Mouse (Mus musculus) mature B cell (primary cell): Measurements from ENCODE around the gene Hacd1.

ENCODE experiments used
- in situ Hi-C: fragments of 300-500 bp; cut with MboI; formaldehyde crosslinking; loops from 2 replicates; pipeline ENCODE4 v1.14.3; 2019

Gene Hacd1

GRCm38 (mm10) chr2:14019228-14019627 is 36.7 kb downstream of the Hacd1 start:
- in situ Hi-C loops: no loop called here

DNA sequence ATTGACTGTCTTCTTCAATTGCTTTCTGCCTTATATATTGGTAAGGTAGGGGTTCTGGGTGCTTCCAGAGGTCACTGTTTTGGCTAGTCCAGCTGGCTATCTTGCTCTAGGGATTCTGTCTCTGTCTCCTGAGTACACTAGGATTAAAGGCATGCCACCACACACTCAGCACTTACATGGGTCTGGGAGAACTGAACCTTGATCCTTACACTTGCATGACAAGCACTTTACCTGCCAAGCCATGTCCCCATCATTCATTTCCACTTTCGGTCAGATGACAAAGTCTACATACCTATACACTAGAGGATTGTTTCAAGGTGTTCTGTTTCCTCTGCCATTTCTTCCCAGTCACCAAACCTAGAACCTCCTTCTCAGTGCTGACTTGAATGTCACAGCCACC is 50.8 kb downstream of the Hacd1 start:
- in situ Hi-C loops: no loop called here

DNA sequence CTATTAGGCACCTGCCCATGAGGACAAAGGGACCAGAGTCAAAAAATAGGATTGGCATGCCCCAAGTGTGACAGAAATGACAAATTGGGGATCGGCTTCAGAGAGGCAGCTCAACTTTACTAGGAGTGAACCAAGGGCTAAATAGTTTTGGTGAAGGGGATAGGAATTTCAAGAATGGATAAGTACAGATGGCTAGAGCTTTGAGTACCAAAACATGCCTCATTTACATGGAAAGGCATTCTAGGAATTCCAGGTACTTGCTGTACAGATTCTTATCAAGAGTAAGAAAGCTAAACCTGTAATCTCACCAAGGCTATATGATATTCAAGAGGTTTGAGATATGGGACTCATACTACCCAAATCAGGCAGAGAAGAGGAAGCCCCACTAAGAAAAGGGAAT is 95.8 kb downstream of the Hacd1 start:
- in situ Hi-C loops: no loop called here

- in situ Hi-C loops: no loop called here
These were observed 99.5 kb downstream of the Hacd1 start for GRCm38 (mm10) chr2:13956463-13956862.

GRCm38 (mm10) chr2:13938118-13938517 is 117.8 kb downstream of the Hacd1 start:
- in situ Hi-C loops: no loop called here

GRCm38 (mm10) chr2:13935343-13935742 is 120.6 kb downstream of the Hacd1 start:
- in situ Hi-C loops: no loop called here

- in situ Hi-C loops: no loop called here
These were observed 123.7 kb downstream of the Hacd1 start for GRCm38 (mm10) chr2:13932253-13932652.

DNA sequence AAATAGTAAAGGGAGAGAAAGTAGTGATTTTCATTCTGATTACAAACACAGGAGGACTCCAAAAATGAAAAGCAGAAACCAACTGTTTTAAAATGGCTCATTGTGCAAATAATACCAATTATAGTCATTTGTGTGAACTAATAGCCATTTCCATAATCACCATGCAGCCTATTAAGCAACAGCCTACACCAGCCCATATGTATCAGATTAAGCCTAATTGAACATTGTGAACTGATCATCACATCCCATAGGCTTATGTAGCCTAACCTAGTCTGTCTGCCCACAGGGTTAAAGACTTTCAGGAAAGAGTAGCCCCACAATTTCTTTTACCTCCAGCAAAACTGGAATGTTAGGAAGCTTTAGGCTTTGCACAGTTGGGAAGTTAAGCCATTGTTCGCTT is 125.2 kb downstream of the Hacd1 start:
- in situ Hi-C loops: no loop called here

GRCm38 (mm10) chr2:13888568-13888967 is 167.4 kb downstream of the Hacd1 start:
- in situ Hi-C loops: no loop called here

DNA sequence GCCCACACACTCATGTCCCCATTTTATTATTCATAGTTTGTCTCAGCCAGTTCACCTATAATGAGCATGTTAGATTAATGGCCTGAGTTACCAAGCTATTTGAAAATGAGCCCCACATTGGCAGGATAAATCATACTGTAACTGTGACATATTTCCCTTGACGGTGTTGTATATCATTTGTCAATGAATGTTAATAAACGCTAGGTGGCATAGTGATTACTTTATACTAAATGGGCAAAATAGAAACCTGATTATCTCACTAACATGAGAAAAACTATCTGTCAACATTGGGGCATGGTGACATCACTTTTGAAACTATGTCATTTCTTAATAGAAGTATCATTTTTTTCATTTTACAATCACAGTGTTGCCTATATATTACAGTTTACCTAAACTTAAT is 198.5 kb downstream of the Hacd1 start:
- in situ Hi-C loops: no loop called here

GRCm38 (mm10) chr2:13855510-13855909 is 200.4 kb downstream of the Hacd1 start:
- in situ Hi-C loops: no loop called here

DNA sequence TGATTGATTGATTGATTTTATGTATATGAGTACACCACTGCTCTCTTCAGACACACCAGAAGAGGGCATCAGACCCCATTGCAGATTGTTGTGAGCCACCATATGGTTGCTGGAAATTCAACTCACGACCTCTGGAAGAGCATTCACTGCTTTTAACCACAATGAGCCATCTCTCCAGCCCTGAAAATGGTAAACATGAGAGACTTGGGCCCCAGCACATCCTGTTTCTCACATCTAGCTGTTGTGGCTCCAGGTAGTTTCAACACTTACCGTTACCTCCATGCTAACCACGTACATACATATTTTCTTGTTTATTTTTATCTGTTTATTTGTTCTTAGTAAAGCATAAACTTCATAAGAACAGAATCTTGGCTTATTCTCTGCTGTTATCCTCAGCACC is 219.6 kb downstream of the Hacd1 start:
- in situ Hi-C loops: no loop called here

- in situ Hi-C loops: no loop called here
These were observed 220.9 kb downstream of the Hacd1 start for GRCm38 (mm10) chr2:13834989-13835388.

DNA sequence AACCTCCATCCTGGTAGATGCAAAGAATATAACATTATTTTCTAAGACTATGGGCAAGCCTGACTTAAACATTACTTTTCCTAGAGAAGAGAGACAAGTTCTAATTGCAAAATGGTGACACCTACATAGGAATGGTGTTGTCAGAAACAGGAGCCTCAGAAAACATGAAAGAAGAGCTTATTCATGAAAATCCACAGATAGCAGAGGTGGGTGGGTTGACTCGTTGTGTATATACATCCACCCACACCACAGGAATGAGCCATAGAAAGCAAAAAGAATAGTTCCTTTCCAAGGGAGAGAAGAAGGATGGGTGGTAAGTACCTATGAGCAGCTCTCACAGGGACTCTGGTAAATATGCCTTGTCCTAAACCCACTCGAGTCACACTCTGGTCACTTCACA is 239.3 kb downstream of the Hacd1 start:
- in situ Hi-C loops: no loop called here

GRCm38 (mm10) chr2:13808593-13808992 is 247.3 kb downstream of the Hacd1 start:
- in situ Hi-C loops: no loop called here

- in situ Hi-C loops: no loop called here
These were observed 247.9 kb downstream of the Hacd1 start for GRCm38 (mm10) chr2:13808008-13808407.

DNA sequence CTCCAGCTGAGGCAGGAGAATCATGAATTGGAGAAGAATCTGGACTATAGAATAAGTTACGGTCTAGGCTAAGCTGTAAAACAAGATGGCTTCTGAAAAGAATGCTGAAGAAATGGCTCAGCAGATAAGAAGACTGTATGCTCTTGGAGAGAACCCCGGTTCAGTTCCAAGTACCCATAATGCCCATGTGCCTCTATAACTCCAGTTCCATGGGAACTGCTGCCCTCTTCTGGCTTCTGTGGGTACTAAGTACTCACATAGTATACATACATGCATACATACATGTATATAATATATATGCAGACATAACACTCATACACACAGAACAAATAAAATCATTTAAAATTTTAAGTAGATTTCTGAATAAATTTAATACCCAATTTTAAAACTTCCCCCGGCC is 249.8 kb downstream of the Hacd1 start:
- in situ Hi-C loops: no loop called here

DNA sequence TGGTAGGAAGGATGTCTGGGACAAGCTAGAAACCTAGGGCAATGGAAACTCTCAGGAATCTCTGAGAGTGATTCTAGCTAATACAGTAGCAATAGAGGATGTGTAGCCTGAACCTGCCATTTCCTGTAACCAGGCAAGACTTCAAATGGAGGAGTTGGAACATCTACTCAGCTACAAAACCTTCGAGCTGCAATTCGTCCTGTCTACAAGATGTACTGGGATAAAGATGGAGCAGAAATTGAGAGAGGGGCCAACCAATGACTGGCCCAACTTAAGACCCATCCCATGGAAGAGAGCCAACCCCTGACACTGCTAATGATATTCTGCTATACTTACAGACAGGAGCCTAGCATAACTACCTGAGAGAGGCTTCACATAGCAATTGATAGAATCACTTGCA is 255.3 kb downstream of the Hacd1 start:
- in situ Hi-C loops: no loop called here
